Mouse (Mus musculus) kidney, adult 9 months (tissue): Measurements from ENCODE around the gene Arrb2.
"Not testable (repeated sequence)": the region's sequence is repeated elsewhere in the genome, so short reads cannot be mapped to it uniquely, and the experiment has no call there.

Experiments used
- DNase-seq: peaks from one replicate; pipeline ENCODE4 v3.0.0; 2022

Arrb2 gene

GRCm38 (mm10) chr11:70432048-70432894, at the start of gene Arrb2:
TSS of gene Arrb2 (plus strand) at chr11:70432635.
- DNase-seq = peak; percentile 98

GRCm38 (mm10) chr11:70384136-70384535, 48.3 kb upstream of the Arrb2 start:
- no peak for DNase-seq

- no peak for DNase-seq
Measured at GRCm38 (mm10) chr11:70387436-70387835, 45.0 kb upstream of the Arrb2 start.

- no peak for DNase-seq
Measured at GRCm38 (mm10) chr11:70389421-70389820, 43.0 kb upstream of the Arrb2 start.

- no peak for DNase-seq
Measured at GRCm38 (mm10) chr11:70403598-70403997, 28.8 kb upstream of the Arrb2 start.

- DNase-seq = peak; percentile 82
Measured at GRCm38 (mm10) chr11:70409594-70410296, 22.7 kb upstream of the Arrb2 start, which contains the start of gene Pelp1. TSS of gene Pelp1 (minus strand) at chr11:70410031.

GRCm38 (mm10) chr11:70410297-70410643, 22.2 kb upstream of the Arrb2 start:
- no peak for DNase-seq

- no peak for DNase-seq
Measured at GRCm38 (mm10) chr11:70412591-70412990, 19.8 kb upstream of the Arrb2 start.

GRCm38 (mm10) chr11:70413961-70414360, 18.5 kb upstream of the Arrb2 start:
- DNase-seq = peak; percentile 90

- no peak for DNase-seq
Measured at GRCm38 (mm10) chr11:70418199-70418598, 14.2 kb upstream of the Arrb2 start.

- DNase-seq = no peak
Measured at GRCm38 (mm10) chr11:70419486-70419885, 12.9 kb upstream of the Arrb2 start.

- DNase-seq = not testable (repeated sequence)
Measured at GRCm38 (mm10) chr11:70426598-70426997, 5.8 kb upstream of the Arrb2 start.

- DNase-seq = no peak
Measured at GRCm38 (mm10) chr11:70431574-70431973, 861 bp upstream of the Arrb2 start.

- DNase-seq = no peak
Measured at GRCm38 (mm10) chr11:70432895-70433568, 597 bp downstream of the Arrb2 start.

- no peak for DNase-seq
Measured at GRCm38 (mm10) chr11:70433569-70433943, 1.1 kb downstream of the Arrb2 start.

- DNase-seq = no peak
Measured at GRCm38 (mm10) chr11:70433951-70434350, 1.5 kb downstream of the Arrb2 start.

GRCm38 (mm10) chr11:70435476-70435875, 3.0 kb downstream of the Arrb2 start:
- no peak for DNase-seq

- no peak for DNase-seq
Measured at GRCm38 (mm10) chr11:70437426-70437825, 5.0 kb downstream of the Arrb2 start.

GRCm38 (mm10) chr11:70438728-70439374, 6.4 kb downstream of the Arrb2 start:
- no peak for DNase-seq

GRCm38 (mm10) chr11:70440637-70441036, 8.2 kb downstream of the Arrb2 start:
- no peak for DNase-seq

- DNase-seq = no peak
Measured at GRCm38 (mm10) chr11:70441882-70442281, 9.4 kb downstream of the Arrb2 start.

GRCm38 (mm10) chr11:70443964-70444363, 11.5 kb downstream of the Arrb2 start:
- no peak for DNase-seq

GRCm38 (mm10) chr11:70444667-70445066, 12.2 kb downstream of the Arrb2 start:
- DNase-seq = no peak
